Mouse (Mus musculus) A20 (cell line): ENCODE measurements at regions not wholly inside any gene's neighbourhood (a gene's known extent, or its start where the extent isn't known, plus 50 kb on each side); places are given as distances from the start of the nearest gene placed in this dataset.

ENCODE experiments used
- DNase-seq: peaks from one replicate; pipeline ENCODE4 v3.0.0-alpha.2; 2011; ENCODE audit warnings: low read depth, low spot score

GRCm38 (mm10) chr17:44336842-44337241, 148.5 kb downstream of the Clic5 start:
- DNase-seq: no peak

GRCm38 (mm10) chr17:44337253-44337652, 148.9 kb downstream of the Clic5 start:
- DNase-seq: no peak

GRCm38 (mm10) chr17:44344542-44344941, 156.2 kb downstream of the Clic5 start:
- DNase-seq: no peak

- no peak for DNase-seq
Measured at GRCm38 (mm10) chr17:44345374-44345773, 157.0 kb downstream of the Clic5 start.

GRCm38 (mm10) chr17:44350201-44350948, 162.0 kb downstream of the Clic5 start:
- peak; percentile 72 for DNase-seq

- no peak for DNase-seq
Measured at GRCm38 (mm10) chr17:44350949-44351244, 162.5 kb downstream of the Clic5 start.

GRCm38 (mm10) chr17:44351499-44352117, 163.2 kb downstream of the Clic5 start:
- peak; percentile 92 for DNase-seq

GRCm38 (mm10) chr17:44352142-44352541, 163.8 kb downstream of the Clic5 start:
- DNase-seq: no peak

- DNase-seq: no peak
Measured at GRCm38 (mm10) chr17:44363111-44363510, 174.7 kb downstream of the Clic5 start.

GRCm38 (mm10) chr17:44364494-44364893, 176.1 kb downstream of the Clic5 start:
- peak; percentile 38 for DNase-seq

GRCm38 (mm10) chr17:44366438-44366837, 178.1 kb downstream of the Clic5 start:
- DNase-seq: no peak

- DNase-seq: no peak
Measured at GRCm38 (mm10) chr17:44367561-44367960, 179.2 kb downstream of the Clic5 start.

GRCm38 (mm10) chr17:44370966-44371465, 182.6 kb downstream of the Clic5 start:
- no peak for DNase-seq

GRCm38 (mm10) chr17:44371620-44372019, 183.2 kb downstream of the Clic5 start:
- DNase-seq: no peak

GRCm38 (mm10) chr17:44373744-44374456, 185.5 kb downstream of the Clic5 start:
- no peak for DNase-seq

- no peak for DNase-seq
Measured at GRCm38 (mm10) chr17:44378391-44378790, 190.0 kb downstream of the Clic5 start.

GRCm38 (mm10) chr17:44388916-44389315, 200.5 kb downstream of the Clic5 start:
- no peak for DNase-seq

- DNase-seq: no peak
Measured at GRCm38 (mm10) chr17:44397829-44398228, 209.4 kb downstream of the Clic5 start.

GRCm38 (mm10) chr17:44398231-44398630, 209.8 kb downstream of the Clic5 start:
- no peak for DNase-seq

GRCm38 (mm10) chr17:44404923-44405322, 216.5 kb downstream of the Clic5 start:
- DNase-seq: no peak

- no peak for DNase-seq
Measured at GRCm38 (mm10) chr17:44410961-44411360, 222.6 kb downstream of the Clic5 start.

GRCm38 (mm10) chr17:44418676-44419404, 230.5 kb downstream of the Clic5 start:
- DNase-seq: peak; percentile 86
